Mouse (Mus musculus) heart, embryonic 16.5 days (tissue): ENCODE measurements at regions not wholly inside any gene's neighbourhood (a gene's known extent, or its start where the extent isn't known, plus 50 kb on each side); places are given as distances from the start of the nearest gene placed in this dataset.

ENCODE experiments used
- ATAC-seq: fragments of 200-750 bp; cut with Nextera tagmentation; replicated peaks from 2 replicates; pipeline ENCODE4 v1.8.0; 2017; ENCODE audit warnings: moderate number of reproducible peaks; ENCODE audit not compliant: insufficient read depth, low FRiP score; ENCODE audit errors: extremely low read depth
- H3K27ac ChIP-seq: fragments of 300-500 bp; sonication (generic); 2 replicates; pipeline ENCODE4 v1.5.1; 2014; ENCODE audit warnings: mild to moderate bottlenecking, low read length, control low read depth, moderate library complexity
- H3K27me3 ChIP-seq: fragments of 300-500 bp; sonication (generic); 2 replicates; pipeline ENCODE4 v1.6.1; 2014; ENCODE audit warnings: low read length, mixed read lengths; ENCODE audit not compliant: control insufficient read depth, insufficient read depth
- H3K36me3 ChIP-seq: fragments of 300-500 bp; sonication (generic); 2 replicates; pipeline ENCODE4 v1.6.1; 2014; ENCODE audit not compliant: control insufficient read depth, insufficient read depth
- H3K4me1 ChIP-seq: fragments of 300-500 bp; sonication (generic); 2 replicates; pipeline ENCODE4 v1.6.1; 2014; ENCODE audit warnings: low read length, mixed read lengths; ENCODE audit not compliant: control insufficient read depth, insufficient read depth
- H3K4me2 ChIP-seq: fragments of 300-500 bp; sonication (generic); 2 replicates; pipeline ENCODE4 v1.6.1; 2014; ENCODE audit warnings: low read depth, mild to moderate bottlenecking, control low read depth, low read length
- H3K4me3 ChIP-seq: fragments of 300-500 bp; sonication (generic); 2 replicates; pipeline ENCODE4 v1.5.1; 2014; ENCODE audit warnings: mild to moderate bottlenecking, control low read depth, low read length
- H3K9ac ChIP-seq: fragments of 300-500 bp; sonication (generic); 2 replicates; pipeline ENCODE4 v1.6.1; 2014; ENCODE audit warnings: low read length, control low read depth
- H3K9me3 ChIP-seq: fragments of 300-500 bp; sonication (generic); replicated peaks from 2 replicates; pipeline ENCODE4 v1.6.1; 2016; ENCODE audit warnings: low read length; ENCODE audit not compliant: control insufficient read depth
- WGBS: fragments of 180-500 bp; shearing (Covaris S2); extraction: QIAGEN DNeasy Blood & Tissue Kit; methylation state at CpG from one replicate; pipeline ENCODE4 v1.1.7; 2014; 5-methylcytosine and 5-hydroxymethylcytosine counted together

GRCm38 (mm10) chr10:19269418-19269817 lies 86.9 kb upstream of the Olig3 start:
- Histone ChIP-seq H3K27me3 (no peaks in the 10 kb centered on the region), H3K36me3 (no peaks in the 10 kb centered on the region), H3K9me3 (no peaks in the 10 kb centered on the region), H3K4me3 (no peak overlapping the region), H3K4me1 (no peaks in the 10 kb centered on the region), H3K27ac (no peak overlapping the region), H3K4me2 (no peak overlapping the region), H3K9ac (no peak overlapping the region)
- ATAC-seq: no peak
- 75% methylated on average over 1 of the region's 1 CpGs for WGBS

GRCm38 (mm10) chr10:19268051-19268450 lies 88.3 kb upstream of the Olig3 start:
- no peak overlapping the region for H3K4me3 ChIP-seq
- no peak overlapping the region for H3K9ac ChIP-seq
- no peak overlapping the region for H3K27ac ChIP-seq
- 57% methylated on average over 4 of the region's 4 CpGs for WGBS
- ATAC-seq: no peak
- H3K4me1 ChIP-seq: no peaks in the 10 kb centered on the region
- no peaks in the 10 kb centered on the region for H3K9me3 ChIP-seq
- H3K4me2 ChIP-seq: no peak overlapping the region
- no peaks in the 10 kb centered on the region for H3K27me3 ChIP-seq
- no peaks in the 10 kb centered on the region for H3K36me3 ChIP-seq

- WGBS: 33% methylated on average over 8 of the region's 8 CpGs
- H3K4me2 ChIP-seq: no peak overlapping the region
- H3K9ac ChIP-seq: peak overlapping the region; percentile 20; the same call in 1 of the 2 replicates
- H3K27me3 ChIP-seq: no peaks in the 10 kb centered on the region
- no peak overlapping the region for H3K4me3 ChIP-seq
- H3K27ac ChIP-seq: no peak overlapping the region
- no peaks in the 10 kb centered on the region for H3K4me1 ChIP-seq
- H3K9me3 ChIP-seq: no peaks in the 10 kb centered on the region
- H3K36me3 ChIP-seq: no peaks in the 10 kb centered on the region
- no peak; the same call in 1 of the 2 replicates for ATAC-seq
Measured at GRCm38 (mm10) chr10:19240102-19240759, 116.1 kb upstream of the Olig3 start.

- no peak overlapping the region for H3K9ac ChIP-seq
- H3K27ac ChIP-seq: no peak overlapping the region
- ATAC-seq: no peak
- WGBS: 88% methylated on average over 5 of the region's 5 CpGs
- H3K9me3 ChIP-seq: no peaks in the 10 kb centered on the region
- H3K36me3 ChIP-seq: no peaks in the 10 kb centered on the region
- H3K4me2 ChIP-seq: no peak overlapping the region
- H3K27me3 ChIP-seq: no peaks in the 10 kb centered on the region
- H3K4me1 ChIP-seq: no peaks in the 10 kb centered on the region
- H3K4me3 ChIP-seq: no peak overlapping the region
Measured at GRCm38 (mm10) chr10:19216240-19216639, 140.1 kb upstream of the Olig3 start.

- Histone ChIP-seq H3K27me3 (no peaks in the 10 kb centered on the region), H3K9me3 (no peaks in the 10 kb centered on the region), H3K27ac (no peak overlapping the region), H3K4me2 (no peak overlapping the region), H3K36me3 (no peaks in the 10 kb centered on the region), H3K4me1 (no peaks in the 10 kb centered on the region), H3K9ac (no peak overlapping the region), H3K4me3 (no peak overlapping the region)
- WGBS: 75% methylated on average over 2 of the region's 2 CpGs
- ATAC-seq: no peak
Measured at GRCm38 (mm10) chr10:19209751-19210150, 146.6 kb upstream of the Olig3 start.

GRCm38 (mm10) chr10:19208101-19208722 lies 148.1 kb upstream of the Olig3 start:
- no peak overlapping the region for H3K9ac ChIP-seq
- no peak for ATAC-seq
- H3K27me3 ChIP-seq: no peaks in the 10 kb centered on the region
- no peak overlapping the region for H3K4me3 ChIP-seq
- no peaks in the 10 kb centered on the region for H3K36me3 ChIP-seq
- 28% methylated on average over 12 of the region's 12 CpGs for WGBS
- no peaks in the 10 kb centered on the region for H3K4me1 ChIP-seq
- H3K4me2 ChIP-seq: 0 out of 2 replicates have a peak overlapping the region, but pooled peaks have one; percentile 23
- no peak overlapping the region for H3K27ac ChIP-seq
- H3K9me3 ChIP-seq: no peaks in the 10 kb centered on the region

GRCm38 (mm10) chr10:19207505-19207904 lies 148.8 kb upstream of the Olig3 start:
- Histone ChIP-seq H3K36me3 (no peaks in the 10 kb centered on the region), H3K9ac (no peak overlapping the region), H3K9me3 (no peaks in the 10 kb centered on the region), H3K4me2 (no peak overlapping the region), H3K4me1 (no peaks in the 10 kb centered on the region), H3K4me3 (no peak overlapping the region), H3K27me3 (no peaks in the 10 kb centered on the region), H3K27ac (no peak overlapping the region)
- no peak for ATAC-seq
- WGBS: 78% methylated on average over 2 of the region's 2 CpGs

GRCm38 (mm10) chr10:19200311-19200710 lies 156.0 kb upstream of the Olig3 start:
- no peaks in the 10 kb centered on the region for H3K27me3 ChIP-seq
- no peak overlapping the region for H3K4me3 ChIP-seq
- no peak overlapping the region for H3K4me2 ChIP-seq
- no peak for ATAC-seq
- WGBS: 91% methylated on average over 2 of the region's 2 CpGs
- H3K27ac ChIP-seq: no peak overlapping the region
- no peaks in the 10 kb centered on the region for H3K9me3 ChIP-seq
- H3K36me3 ChIP-seq: no peaks in the 10 kb centered on the region
- no peaks in the 10 kb centered on the region for H3K4me1 ChIP-seq
- no peak overlapping the region for H3K9ac ChIP-seq

- no peak overlapping the region for H3K9ac ChIP-seq
Measured at GRCm38 (mm10) chr10:19195676-19196075, 160.7 kb upstream of the Olig3 start.

More at GRCm38 (mm10) chr10:19195676-19196075, 160.7 kb upstream of the Olig3 start:
- H3K27me3 ChIP-seq: no peaks in the 10 kb centered on the region
- H3K4me1 ChIP-seq: peaks cover 2% of the 10 kb centered on the region; the same call in 1 of the 2 replicates
- H3K9me3 ChIP-seq: no peaks in the 10 kb centered on the region
- no peak overlapping the region for H3K27ac ChIP-seq
- no peak overlapping the region for H3K4me2 ChIP-seq
- WGBS: 63% methylated on average over 7 of the region's 7 CpGs
- no peaks in the 10 kb centered on the region for H3K36me3 ChIP-seq
- no peak for ATAC-seq
- H3K4me3 ChIP-seq: no peak overlapping the region
